Mouse (Mus musculus) ES-Bruce4 (cell line): ENCODE results near the gene Gm5849. TPM values are rescaled to one million over a fixed set of nuclear protein-coding genes. Genes with fewer than 3 reads are reported as not detected.
"Not testable (repeated sequence)": the region's sequence is repeated elsewhere in the genome, so short reads cannot be mapped to it uniquely, and the experiment has no call there.

ENCODE experiments used
- H3K27ac ChIP-seq: 2 replicates; pipeline ENCODE4 v1.5.1; 2012; ENCODE audit warnings: low read length, inconsistent platforms; ENCODE audit not compliant: insufficient read depth
- H3K27me3 ChIP-seq: 2 replicates; pipeline ENCODE4 v1.6.1; 2012; ENCODE audit warnings: mild to moderate bottlenecking, low read length, inconsistent platforms; ENCODE audit not compliant: control insufficient read depth, poor library complexity, insufficient read depth, severe bottlenecking
- H3K36me3 ChIP-seq: 2 replicates; pipeline ENCODE4 v1.6.1; 2012; ENCODE audit warnings: inconsistent platforms, mild to moderate bottlenecking, low read length, moderate library complexity; ENCODE audit not compliant: control insufficient read depth, poor library complexity, insufficient read depth, severe bottlenecking
- H3K4me1 ChIP-seq: one replicate; pipeline ENCODE4 v1.8.1; 2011; ENCODE audit warnings: low read length; ENCODE audit not compliant: control insufficient read depth, insufficient read depth
- H3K4me3 ChIP-seq: 2 replicates; pipeline ENCODE4 v1.5.1; 2011; ENCODE audit warnings: low read depth, mild to moderate bottlenecking, low read length
- H3K9ac ChIP-seq: 2 replicates; pipeline ENCODE4 v1.6.1; 2012; ENCODE audit warnings: low read depth, mild to moderate bottlenecking, inconsistent platforms; ENCODE audit not compliant: poor library complexity, severe bottlenecking
- H3K9me3 ChIP-seq: replicated peaks from 2 replicates; pipeline ENCODE4 v1.6.1; 2012; ENCODE audit warnings: mild to moderate bottlenecking, low read length, inconsistent platforms; ENCODE audit not compliant: control insufficient read depth, poor library complexity, insufficient read depth, severe bottlenecking
- CTCF ChIP-seq: IDR thresholded peaks from one replicate; pipeline ENCODE4 v1.8.1; 2011; ENCODE audit warnings: low read depth, low read length
- EP300 ChIP-seq: IDR thresholded peaks from 2 replicates; pipeline ENCODE4 v1.6.1; 2011; ENCODE audit warnings: low read depth, low read length; ENCODE audit not compliant: insufficient read depth
- POLR2A ChIP-seq: IDR thresholded peaks from one replicate; pipeline ENCODE4 v1.8.1; 2011; ENCODE audit warnings: low read length; ENCODE audit not compliant: insufficient read depth
- polyA plus RNA-seq: library from polyadenylated mRNA; stranded (reverse); fragments of >200 nt; gene quantifications from 2 replicates; pipeline ENCODE4 v1.2.4, GENCODE M21; 2011; ENCODE audit warnings: low read depth; ENCODE audit not compliant: missing spikeins, insufficient read depth, insufficient read length

Gene Gm5849
- polyA plus RNA-seq = not detected in 2 replicates

DNA sequence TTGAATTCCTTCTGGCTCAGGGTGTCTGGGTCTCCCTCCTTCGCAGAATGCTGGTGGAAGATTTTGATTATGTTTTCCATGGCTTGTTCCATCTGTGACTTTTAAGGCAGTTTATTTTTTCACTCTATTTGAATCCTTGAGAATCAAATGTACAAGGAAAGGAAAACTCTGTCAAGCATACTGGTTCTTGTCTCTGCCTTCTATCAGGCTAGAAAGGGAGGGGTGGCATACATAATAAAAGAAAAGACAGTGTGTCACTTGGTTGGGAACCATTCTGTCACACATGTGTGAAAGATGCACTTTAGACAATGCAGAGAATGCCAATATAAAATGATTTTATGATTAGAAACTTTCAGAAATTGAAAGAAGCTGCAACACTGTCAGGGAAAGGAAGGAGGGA, at the start of gene Gm5849:
Gene Gm5849, minus strand, starts transcription at position 101 of the 400 bp plus-strand sequence.
- not testable (repeated sequence) for H3K36me3 ChIP-seq, H3K27ac ChIP-seq, H3K9ac ChIP-seq, H3K4me1 ChIP-seq, H3K4me3 ChIP-seq, H3K9me3 ChIP-seq, H3K27me3 ChIP-seq

DNA sequence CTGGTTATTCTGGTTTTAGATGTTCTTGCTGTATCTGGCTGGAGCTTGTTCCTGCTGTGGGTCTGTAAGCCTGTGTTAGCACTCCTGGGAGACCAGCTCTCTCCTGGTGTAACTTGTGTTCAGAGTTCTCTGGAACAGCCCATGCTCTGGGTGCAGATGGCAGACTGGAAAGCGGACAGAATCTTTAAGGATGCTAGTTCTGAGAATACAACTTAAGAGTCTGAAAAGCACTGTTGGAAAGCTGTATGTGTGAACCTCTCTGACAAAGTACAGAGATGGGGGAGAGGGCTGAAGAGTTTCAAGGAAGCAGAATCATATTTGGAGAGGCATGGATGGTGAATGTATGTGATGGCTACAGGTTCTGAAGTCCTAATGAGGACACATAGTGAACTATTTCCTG, 28.0 kb downstream of the Gm5849 start:
- H3K36me3 ChIP-seq = no peaks in the 10 kb centered on the region
- H3K27me3 ChIP-seq = no peaks in the 10 kb centered on the region
- no peak overlapping the region for H3K27ac ChIP-seq
- H3K9ac ChIP-seq = no peak overlapping the region
- TF ChIP-seq CTCF = no peak
- TF ChIP-seq EP300 = no peak
- no peak for TF ChIP-seq POLR2A
- H3K4me1 ChIP-seq = no peaks in the 10 kb centered on the region
- no peaks in the 10 kb centered on the region for H3K9me3 ChIP-seq
- no peak overlapping the region for H3K4me3 ChIP-seq

DNA sequence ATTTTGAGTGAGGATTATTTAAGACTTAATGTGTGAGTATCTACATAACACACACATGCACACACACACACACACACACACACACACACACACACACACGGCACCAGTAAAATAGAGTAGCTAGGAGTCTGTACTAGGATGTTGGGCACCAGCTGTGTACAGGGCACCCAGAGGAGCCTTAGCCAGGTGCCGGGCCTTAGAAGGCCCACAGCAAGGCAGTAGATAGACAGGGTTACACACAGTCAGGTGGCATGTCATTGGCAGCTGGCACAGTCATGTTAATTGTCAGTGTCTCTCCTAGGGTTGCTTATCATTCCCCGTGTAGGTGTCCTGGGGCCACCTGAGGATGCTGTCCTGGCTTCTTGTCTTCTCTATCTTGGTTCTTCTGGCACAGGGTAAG, 51.1 kb downstream of the Gm5849 start, which contains the start of gene Pglyrp4:
Gene Pglyrp4, plus strand, starts transcription at position 301 of the 400 bp plus-strand sequence.
- Histone ChIP-seq H3K9ac (no peak within 1 kb of the TSS), H3K27ac (no peak within 1 kb of the TSS), H3K4me1 (no peaks in the 10 kb centered on the region), H3K9me3 (no peaks in the 10 kb centered on the region), H3K27me3 (no peaks in the 10 kb centered on the region), H3K4me3 (no peak within 1 kb of the TSS), H3K36me3 (no peaks in the 10 kb centered on the region)
- TF ChIP-seq CTCF (no peak), EP300 (no peak), POLR2A (no peak)

Other genes starting within 250 kb of the Gm5849 start
- 2.0 and 3.1 TPM in 2 replicates for gene S100a16, start 240.6 kb downstream of the Gm5849 start, polyA plus RNA-seq
- gene S100a3, start 217.3 kb downstream of the Gm5849 start, polyA plus RNA-seq = 1.5 and 2.5 TPM in 2 replicates
- not detected in 2 replicates for gene S100a2, start 187.6 kb downstream of the Gm5849 start, polyA plus RNA-seq
- 5.1 TPM in 1 of 2 replicates, not detected in the other for gene Gm42674, start 176.0 kb downstream of the Gm5849 start, polyA plus RNA-seq
- 11.0 and 15.5 TPM in 2 replicates for gene S100a4, start 174.1 kb downstream of the Gm5849 start, polyA plus RNA-seq
- gene S100a5, start 169.4 kb downstream of the Gm5849 start, polyA plus RNA-seq = not detected in 2 replicates
- 516 and 526 TPM in 2 replicates for gene S100a6, start 165.0 kb downstream of the Gm5849 start, polyA plus RNA-seq
- 0.79 TPM in 1 of 2 replicates, not detected in the other for gene S100a7a, start 123.9 kb downstream of the Gm5849 start, polyA plus RNA-seq
- not detected in 2 replicates for gene S100a8, start 108.9 kb downstream of the Gm5849 start, polyA plus RNA-seq
- gene S100a9, start 82.2 kb downstream of the Gm5849 start, polyA plus RNA-seq = not detected in 2 replicates
- gene Pglyrp4, start 51.0 kb downstream of the Gm5849 start, polyA plus RNA-seq = not detected in 2 replicates